Mouse (Mus musculus): ENCODE measurements around the gene Dppa1.

DNA sequence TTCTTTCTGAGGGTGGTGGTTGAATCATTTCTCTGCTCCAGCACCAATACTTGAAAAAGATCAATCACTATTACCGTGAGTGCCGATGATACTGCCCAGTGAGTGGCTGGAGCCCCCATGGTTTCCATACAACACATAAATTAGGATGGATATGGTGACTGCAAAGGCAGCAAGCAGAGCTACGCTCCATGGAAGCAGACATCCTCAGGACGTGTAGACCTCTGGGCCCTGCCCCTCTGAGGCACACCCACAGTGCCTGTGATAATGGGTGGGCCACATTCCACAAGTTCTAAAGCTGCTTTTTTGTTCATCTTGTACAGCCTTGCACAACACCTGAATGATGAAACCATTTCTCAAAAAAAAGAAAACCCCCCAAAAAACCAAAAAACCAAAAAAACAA lies 68.0 kb downstream of the Dppa1 start:
- TF ChIP-seq POLR2A (IDR thresholded peaks at IDR 0.05; ENCODE audit: extremely low read depth, insufficient read depth, low read length) (no peak), CTCF (IDR thresholded peaks at IDR 0.05; ENCODE audit: extremely low read depth, insufficient read depth, low read length) (no peak)
